Mouse (Mus musculus): ENCODE data around the gene Adra1b.

DNA sequence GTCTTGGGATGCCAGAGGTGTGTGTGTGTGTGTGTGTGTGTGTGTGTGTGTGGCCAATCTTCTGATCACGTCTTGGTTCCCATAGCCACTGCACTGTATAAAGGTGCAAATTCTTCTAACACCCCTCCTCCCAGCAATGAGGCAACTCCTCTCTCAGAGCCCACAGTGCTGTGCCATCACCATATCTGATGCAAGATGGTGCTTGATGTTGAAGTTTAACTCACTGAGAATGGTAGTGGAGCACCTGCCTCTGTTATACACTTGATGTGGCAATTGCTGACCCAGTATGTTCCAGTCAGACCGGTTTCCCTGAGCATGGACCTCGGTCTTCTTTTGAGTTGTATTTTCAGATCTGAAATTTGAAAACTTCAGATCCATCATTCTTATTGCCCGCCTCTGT, 130.9 kb downstream of the Adra1b start:
- TF ChIP-seq CTCF (IDR thresholded peaks at IDR 0.05; ENCODE audit: control insufficient read depth, insufficient read depth, insufficient read length) (no peak), MAX (IDR thresholded peaks at IDR 0.05) (no peak)
